Mouse (Mus musculus): ENCODE measurements around the gene Frmd4b. TPM values are rescaled to one million over a fixed set of nuclear protein-coding genes. Genes with fewer than 3 reads are reported as not detected.
"Not testable (repeated sequence)": the region's sequence is repeated elsewhere in the genome, so short reads cannot be mapped to it uniquely, and the experiment has no call there.

The Frmd4b gene
- polyA plus RNA-seq, 1 experiment from 2014 or later, result 17.6 TPM

GRCm38 (mm10) chr6:97415578-97415977, 201.8 kb downstream of the Frmd4b start:
- not testable (repeated sequence) for H3K27ac ChIP-seq (replicated peaks in 1 of 2; ENCODE audit: control insufficient read depth in 1 of 2, insufficient read depth in 1 of 2, low read depth in 2 of 2, low read length in 2 of 2); H3K27me3 ChIP-seq (ENCODE audit: control insufficient read depth, insufficient read depth, low read length); H3K36me3 ChIP-seq (ENCODE audit: control insufficient read depth, insufficient read depth, low read length); H3K4me1 ChIP-seq (ENCODE audit: control insufficient read depth in 2 of 2, insufficient read depth in 2 of 2, low read length in 2 of 2); ATAC-seq (ENCODE audit: insufficient number of reproducible peaks, insufficient read depth, low FRiP score, low read depth); H3K4me2 ChIP-seq (ENCODE audit: low read length); H3K4me3 ChIP-seq (ENCODE audit: control insufficient read depth in 1 of 2, insufficient read depth in 1 of 2, low read depth in 1 of 2, low read length in 2 of 2); H3K9ac ChIP-seq (ENCODE audit: low read length); H3K9me3 ChIP-seq (ENCODE audit: control insufficient read depth, low read length)
- 87% methylated on average over 4 of the region's 4 CpGs for WGBS

- 76% methylated on average over 7 of the region's 7 CpGs for WGBS
- Histone ChIP-seq H3K9ac (ENCODE audit: low read length) (no peak overlapping the region), H3K4me2 (ENCODE audit: low read length) (no peak overlapping the region), H3K27ac (replicated peaks in 1 of 2; ENCODE audit: control insufficient read depth in 1 of 2, insufficient read depth in 1 of 2, low read depth in 2 of 2, low read length in 2 of 2) (no peak overlapping the region), H3K9me3 (ENCODE audit: control insufficient read depth, low read length) (no peaks in the 10 kb centered on the region), H3K36me3 (ENCODE audit: control insufficient read depth, insufficient read depth, low read length) (no peaks in the 10 kb centered on the region), H3K27me3 (ENCODE audit: control insufficient read depth, insufficient read depth, low read length) (no peaks in the 10 kb centered on the region), H3K4me3 (ENCODE audit: control insufficient read depth in 1 of 2, insufficient read depth in 1 of 2, low read depth in 1 of 2, low read length in 2 of 2) (no peak overlapping the region), H3K4me1 (ENCODE audit: control insufficient read depth in 2 of 2, insufficient read depth in 2 of 2, low read length in 2 of 2) (peaks cover 0 to 21% of the 10 kb centered on the region in 2 experiments; a peak in 3 of 4 replicates)
- no peak for ATAC-seq (ENCODE audit: insufficient number of reproducible peaks, insufficient read depth, low FRiP score, low read depth)
Measured at GRCm38 (mm10) chr6:97413453-97413852, 203.9 kb downstream of the Frmd4b start.

GRCm38 (mm10) chr6:97412403-97412802, 204.9 kb downstream of the Frmd4b start:
- Histone ChIP-seq H3K9me3 (ENCODE audit: control insufficient read depth, low read length) (no peaks in the 10 kb centered on the region), H3K27me3 (ENCODE audit: control insufficient read depth, insufficient read depth, low read length) (no peaks in the 10 kb centered on the region), H3K4me1 (ENCODE audit: control insufficient read depth in 2 of 2, insufficient read depth in 2 of 2, low read length in 2 of 2) (peaks cover 0 to 21% of the 10 kb centered on the region in 2 experiments; a peak in 3 of 4 replicates), H3K9ac (ENCODE audit: low read length) (no peak overlapping the region), H3K27ac (replicated peaks in 1 of 2; ENCODE audit: control insufficient read depth in 1 of 2, insufficient read depth in 1 of 2, low read depth in 2 of 2, low read length in 2 of 2) (no peak overlapping the region), H3K4me2 (ENCODE audit: low read length) (no peak overlapping the region), H3K36me3 (ENCODE audit: control insufficient read depth, insufficient read depth, low read length) (no peaks in the 10 kb centered on the region), H3K4me3 (ENCODE audit: control insufficient read depth in 1 of 2, insufficient read depth in 1 of 2, low read depth in 1 of 2, low read length in 2 of 2) (no peak overlapping the region)
- 78% methylated on average over 15 of the region's 15 CpGs for WGBS
- no peak for ATAC-seq (ENCODE audit: insufficient number of reproducible peaks, insufficient read depth, low FRiP score, low read depth)

GRCm38 (mm10) chr6:97411327-97411726, 206.0 kb downstream of the Frmd4b start:
- H3K27ac ChIP-seq (replicated peaks in 1 of 2; ENCODE audit: control insufficient read depth in 1 of 2, insufficient read depth in 1 of 2, low read depth in 2 of 2, low read length in 2 of 2), result no peak overlapping the region
- peaks cover 0 to 21% of the 10 kb centered on the region in 2 experiments for H3K4me1 ChIP-seq (ENCODE audit: control insufficient read depth in 2 of 2, insufficient read depth in 2 of 2, low read length in 2 of 2)
- H3K9me3 ChIP-seq (ENCODE audit: control insufficient read depth, low read length), result no peaks in the 10 kb centered on the region
- H3K36me3 ChIP-seq (ENCODE audit: control insufficient read depth, insufficient read depth, low read length), result no peaks in the 10 kb centered on the region
- no peak for ATAC-seq (ENCODE audit: insufficient number of reproducible peaks, insufficient read depth, low FRiP score, low read depth)
- H3K4me3 ChIP-seq (ENCODE audit: control insufficient read depth in 1 of 2, insufficient read depth in 1 of 2, low read depth in 1 of 2, low read length in 2 of 2), result no peak overlapping the region
- H3K9ac ChIP-seq (ENCODE audit: low read length), result no peak overlapping the region
- no peak overlapping the region for H3K4me2 ChIP-seq (ENCODE audit: low read length)
- 86% methylated on average over 6 of the region's 6 CpGs for WGBS
- no peaks in the 10 kb centered on the region for H3K27me3 ChIP-seq (ENCODE audit: control insufficient read depth, insufficient read depth, low read length)

DNA sequence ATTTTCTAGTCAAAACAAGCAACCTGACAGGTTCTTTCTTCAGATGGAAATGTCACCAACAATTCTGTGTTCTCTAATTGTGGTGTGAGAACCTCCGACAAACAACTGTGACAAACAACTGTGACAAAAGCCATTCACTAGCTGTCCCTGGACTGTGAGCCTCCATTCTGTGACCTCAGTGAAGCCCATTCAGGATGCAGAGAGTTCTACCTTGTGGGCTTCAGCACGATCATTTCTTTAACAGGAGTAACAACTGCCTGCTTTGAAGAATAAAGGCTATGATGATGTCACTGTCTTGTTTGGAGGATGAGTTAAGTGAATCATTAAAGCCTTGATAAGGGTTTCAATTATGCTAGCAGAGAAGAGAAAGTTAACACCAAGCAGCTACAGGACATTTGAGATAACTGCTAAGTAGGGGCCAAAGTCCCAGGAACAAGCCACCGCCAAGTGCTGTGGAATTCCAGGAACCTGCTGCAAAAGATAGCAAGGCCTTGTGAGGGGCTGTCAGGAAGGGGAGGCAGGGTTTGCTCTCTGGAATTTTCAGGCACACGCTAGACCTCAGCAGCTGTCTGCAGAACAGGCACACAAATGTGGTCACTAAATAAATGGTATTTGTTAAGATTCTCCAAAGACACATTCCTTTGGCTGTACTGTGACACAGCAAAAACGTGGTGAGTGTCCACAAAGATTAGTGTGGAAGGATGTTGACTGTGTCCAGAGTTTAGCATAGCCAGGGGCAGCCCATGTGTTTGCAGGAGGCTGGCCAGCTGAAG, 207.7 kb downstream of the Frmd4b start:
- H3K9ac ChIP-seq (ENCODE audit: low read length), result no peak overlapping the region
- peak; percentile 77 for ATAC-seq (ENCODE audit: insufficient number of reproducible peaks, insufficient read depth, low FRiP score, low read depth)
- H3K27me3 ChIP-seq (ENCODE audit: control insufficient read depth, insufficient read depth, low read length), result peaks cover 5% of the 10 kb centered on the region; the same call in 1 of the 2 replicates
- peak overlapping the region; percentile 30 for H3K4me2 ChIP-seq (ENCODE audit: low read length)
- no peaks in the 10 kb centered on the region for H3K36me3 ChIP-seq (ENCODE audit: control insufficient read depth, insufficient read depth, low read length)
- H3K4me3 ChIP-seq (ENCODE audit: control insufficient read depth in 1 of 2, insufficient read depth in 1 of 2, low read depth in 1 of 2, low read length in 2 of 2), result no peak overlapping the region
- H3K9me3 ChIP-seq (ENCODE audit: control insufficient read depth, low read length), result no peaks in the 10 kb centered on the region
- H3K4me1 ChIP-seq (ENCODE audit: control insufficient read depth in 2 of 2, insufficient read depth in 2 of 2, low read length in 2 of 2), result peaks cover 7 to 31% of the 10 kb centered on the region in 2 experiments
- H3K27ac ChIP-seq (replicated peaks in 1 of 2; ENCODE audit: control insufficient read depth in 1 of 2, insufficient read depth in 1 of 2, low read depth in 2 of 2, low read length in 2 of 2), result peak overlapping the region; percentile 51 to 56; a peak in 3 of 4 replicates
- 3% methylated on average over 5 of the region's 5 CpGs for WGBS

DNA sequence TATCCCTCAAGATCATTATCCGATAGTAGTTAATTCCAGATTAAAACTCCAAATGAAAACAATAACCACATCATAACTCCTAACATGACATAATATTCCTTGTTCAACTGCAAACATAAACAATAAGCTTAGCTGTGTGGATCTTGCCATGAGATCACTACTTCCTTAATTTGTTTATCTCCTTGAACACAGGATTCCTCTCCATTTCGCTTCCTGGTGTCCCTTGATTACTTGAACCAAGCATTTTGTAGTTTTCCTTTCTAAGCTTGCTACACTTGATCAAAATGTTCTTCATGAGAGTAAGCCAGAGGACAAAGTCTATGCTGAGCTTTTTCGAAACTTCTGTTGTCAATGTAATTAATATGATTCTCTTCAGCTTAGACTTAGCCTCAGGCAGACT, 209.4 kb downstream of the Frmd4b start:
- WGBS, result 85% methylated on average over 3 of the region's 3 CpGs
- no peak overlapping the region for H3K27ac ChIP-seq (replicated peaks in 1 of 2; ENCODE audit: control insufficient read depth in 1 of 2, insufficient read depth in 1 of 2, low read depth in 2 of 2, low read length in 2 of 2)
- H3K36me3 ChIP-seq (ENCODE audit: control insufficient read depth, insufficient read depth, low read length), result no peaks in the 10 kb centered on the region
- H3K9ac ChIP-seq (ENCODE audit: low read length), result no peak overlapping the region
- no peak overlapping the region for H3K4me3 ChIP-seq (ENCODE audit: control insufficient read depth in 1 of 2, insufficient read depth in 1 of 2, low read depth in 1 of 2, low read length in 2 of 2)
- peaks cover 9 to 31% of the 10 kb centered on the region in 2 experiments for H3K4me1 ChIP-seq (ENCODE audit: control insufficient read depth in 2 of 2, insufficient read depth in 2 of 2, low read length in 2 of 2)
- peaks cover 15% of the 10 kb centered on the region for H3K27me3 ChIP-seq (ENCODE audit: control insufficient read depth, insufficient read depth, low read length)
- H3K9me3 ChIP-seq (ENCODE audit: control insufficient read depth, low read length), result no peaks in the 10 kb centered on the region
- no peak overlapping the region for H3K4me2 ChIP-seq (ENCODE audit: low read length)
- no peak for ATAC-seq (ENCODE audit: insufficient number of reproducible peaks, insufficient read depth, low FRiP score, low read depth)

GRCm38 (mm10) chr6:97407425-97407824, 209.9 kb downstream of the Frmd4b start:
- Histone ChIP-seq H3K9ac (ENCODE audit: low read length) (no peak overlapping the region), H3K27me3 (ENCODE audit: control insufficient read depth, insufficient read depth, low read length) (peaks cover 18% of the 10 kb centered on the region), H3K4me2 (ENCODE audit: low read length) (no peak overlapping the region), H3K4me1 (ENCODE audit: control insufficient read depth in 2 of 2, insufficient read depth in 2 of 2, low read length in 2 of 2) (peaks cover 9 to 31% of the 10 kb centered on the region in 2 experiments), H3K36me3 (ENCODE audit: control insufficient read depth, insufficient read depth, low read length) (no peaks in the 10 kb centered on the region), H3K27ac (replicated peaks in 1 of 2; ENCODE audit: control insufficient read depth in 1 of 2, insufficient read depth in 1 of 2, low read depth in 2 of 2, low read length in 2 of 2) (no peak overlapping the region), H3K4me3 (ENCODE audit: control insufficient read depth in 1 of 2, insufficient read depth in 1 of 2, low read depth in 1 of 2, low read length in 2 of 2) (no peak overlapping the region), H3K9me3 (ENCODE audit: control insufficient read depth, low read length) (no peaks in the 10 kb centered on the region)
- no peak for ATAC-seq (ENCODE audit: insufficient number of reproducible peaks, insufficient read depth, low FRiP score, low read depth)
- 88% methylated on average over 5 of the region's 5 CpGs for WGBS
